Mouse (Mus musculus): ENCODE data around the gene Slc41a3. TPM values are rescaled to one million over a fixed set of nuclear protein-coding genes. Genes with fewer than 3 reads are reported as not detected.
A peak's percentile ranks its signal among the peaks of the same experiment; 100 is the strongest.

Gene Slc41a3
- polyA plus RNA-seq, 1 experiment from 2014 or later = 3.6 TPM

DNA sequence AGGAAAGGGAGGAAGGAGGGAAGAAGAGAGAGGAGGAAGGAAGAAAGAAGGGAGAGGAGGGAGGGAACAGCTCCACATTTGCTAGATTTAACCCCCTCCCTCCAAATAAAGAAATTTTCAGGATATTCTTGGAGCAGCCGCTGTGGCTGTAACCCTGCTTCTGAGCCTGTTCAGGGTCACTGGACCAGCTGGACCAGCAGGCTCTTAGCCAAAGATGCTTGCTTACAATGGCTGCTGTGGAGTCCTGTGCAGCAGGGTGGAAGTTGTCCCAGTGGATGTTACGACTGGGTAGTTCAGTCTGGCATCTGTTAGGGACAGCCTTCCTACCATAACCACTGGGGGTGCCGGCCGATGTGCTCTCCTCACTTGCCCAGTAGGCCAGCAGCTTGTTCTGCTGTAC lies 35.8 kb upstream of the Slc41a3 start:
- Histone ChIP-seq H3K9me3 (no peaks in the 10 kb centered on the region), H3K9ac (replicated peaks) (no peak overlapping the region), H3K4me1 (replicated peaks) (peaks cover 10% of the 10 kb centered on the region), H3K27me3 (no peaks in the 10 kb centered on the region; the same call in 1 of the 2 replicates), H3K36me3 (no peaks in the 10 kb centered on the region), H3K27ac (no peak overlapping the region), H3K4me2 (replicated peaks) (no peak overlapping the region), H3K4me3 (replicated peaks) (no peak overlapping the region)
- no peak for ATAC-seq
- 77% methylated on average over 4 of the region's 4 CpGs for WGBS

GRCm38 (mm10) chr6:90569736-90570383 lies 34.7 kb upstream of the Slc41a3 start:
- Histone ChIP-seq H3K4me2 (replicated peaks) (no peak overlapping the region), H3K9me3 (no peaks in the 10 kb centered on the region), H3K27me3 (no peaks in the 10 kb centered on the region), H3K36me3 (no peaks in the 10 kb centered on the region), H3K9ac (replicated peaks) (no peak overlapping the region), H3K27ac (no peak overlapping the region), H3K4me1 (replicated peaks) (peaks cover 8% of the 10 kb centered on the region), H3K4me3 (replicated peaks) (no peak overlapping the region)
- no peak for ATAC-seq
- 83% methylated on average over 12 of the region's 12 CpGs for WGBS

GRCm38 (mm10) chr6:90570392-90570791 lies 34.1 kb upstream of the Slc41a3 start:
- H3K27me3 ChIP-seq = no peaks in the 10 kb centered on the region
- no peaks in the 10 kb centered on the region for H3K9me3 ChIP-seq
- no peak for ATAC-seq
- H3K9ac ChIP-seq (replicated peaks) = no peak overlapping the region
- no peaks in the 10 kb centered on the region for H3K36me3 ChIP-seq
- WGBS = 83% methylated on average over 8 of the region's 8 CpGs
- no peak overlapping the region for H3K27ac ChIP-seq
- peaks cover 6% of the 10 kb centered on the region for H3K4me1 ChIP-seq (replicated peaks)
- H3K4me3 ChIP-seq (replicated peaks) = no peak overlapping the region
- no peak overlapping the region for H3K4me2 ChIP-seq (replicated peaks)

DNA sequence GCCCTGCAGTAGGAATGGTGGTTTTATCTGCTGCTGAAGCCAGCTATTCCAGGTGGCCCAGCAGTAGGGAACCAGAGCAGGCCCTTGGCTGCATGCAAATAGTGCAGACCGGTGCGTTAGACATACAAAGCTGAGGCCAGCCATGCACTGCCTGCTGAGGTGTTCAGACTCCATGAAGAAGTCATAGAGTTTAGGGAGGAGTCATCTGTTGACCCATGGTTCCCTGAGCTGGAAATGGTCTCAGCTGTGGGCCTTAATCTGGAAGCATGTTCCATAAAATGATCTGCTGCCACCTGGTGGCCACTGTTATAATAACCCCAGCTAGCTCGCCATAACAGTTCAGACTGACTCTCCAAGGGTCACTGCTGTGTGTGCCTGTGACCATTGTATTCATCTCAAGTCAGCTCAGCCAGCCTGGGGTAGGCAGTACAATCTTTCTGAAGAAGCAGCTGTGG lies 29.2 kb upstream of the Slc41a3 start:
- ATAC-seq = peak; percentile 74
- peaks cover 10% of the 10 kb centered on the region for H3K4me1 ChIP-seq (replicated peaks)
- H3K9ac ChIP-seq (replicated peaks) = no peak overlapping the region
- no peak overlapping the region for H3K4me3 ChIP-seq (replicated peaks)
- no peaks in the 10 kb centered on the region for H3K9me3 ChIP-seq
- H3K27me3 ChIP-seq = no peaks in the 10 kb centered on the region
- 34% methylated on average over 3 of the region's 3 CpGs for WGBS
- H3K36me3 ChIP-seq = no peaks in the 10 kb centered on the region
- H3K27ac ChIP-seq = no peak overlapping the region
- no peak overlapping the region for H3K4me2 ChIP-seq (replicated peaks)

- no peaks in the 10 kb centered on the region for H3K9me3 ChIP-seq
- no peak overlapping the region for H3K27ac ChIP-seq
- H3K4me2 ChIP-seq (replicated peaks) = no peak overlapping the region
- H3K4me1 ChIP-seq (replicated peaks) = peaks cover 10% of the 10 kb centered on the region
- no peaks in the 10 kb centered on the region for H3K36me3 ChIP-seq
- 43% methylated on average over 3 of the region's 3 CpGs for WGBS
- ATAC-seq = no peak
- no peaks in the 10 kb centered on the region for H3K27me3 ChIP-seq
- no peak overlapping the region for H3K4me3 ChIP-seq (replicated peaks)
- H3K9ac ChIP-seq (replicated peaks) = 0 out of 2 replicates have a peak overlapping the region, but pooled peaks have one; percentile 36
Measured at GRCm38 (mm10) chr6:90578174-90578573, 26.4 kb upstream of the Slc41a3 start.

GRCm38 (mm10) chr6:90582331-90582730 lies 22.2 kb upstream of the Slc41a3 start:
- Histone ChIP-seq H3K27me3 (no peaks in the 10 kb centered on the region), H3K4me2 (replicated peaks) (no peak overlapping the region), H3K4me3 (replicated peaks) (no peak overlapping the region), H3K9me3 (no peaks in the 10 kb centered on the region), H3K9ac (replicated peaks) (no peak overlapping the region), H3K27ac (no peak overlapping the region), H3K4me1 (replicated peaks) (peaks cover 8% of the 10 kb centered on the region), H3K36me3 (no peaks in the 10 kb centered on the region)
- 80% methylated on average over 2 of the region's 2 CpGs for WGBS
- ATAC-seq = no peak

- no peak for ATAC-seq
Measured at GRCm38 (mm10) chr6:90588113-90588512, 16.4 kb upstream of the Slc41a3 start.

GRCm38 (mm10) chr6:90590707-90591106 lies 13.8 kb upstream of the Slc41a3 start:
- WGBS = 96% methylated on average over 1 of the region's 1 CpGs
- H3K27me3 ChIP-seq = no peaks in the 10 kb centered on the region
- H3K36me3 ChIP-seq = no peaks in the 10 kb centered on the region
- H3K9me3 ChIP-seq = 0 out of 2 replicates have a peak, but pooled peaks cover 4% of the 10 kb centered on the region
- no peaks in the 10 kb centered on the region for H3K4me1 ChIP-seq (replicated peaks)
- H3K4me3 ChIP-seq (replicated peaks) = no peak overlapping the region
- ATAC-seq = no peak
- H3K4me2 ChIP-seq (replicated peaks) = no peak overlapping the region
- no peak overlapping the region for H3K27ac ChIP-seq
- no peak overlapping the region for H3K9ac ChIP-seq (replicated peaks)

More at GRCm38 (mm10) chr6:90588113-90588512, 16.4 kb upstream of the Slc41a3 start:
- no peaks in the 10 kb centered on the region for H3K9me3 ChIP-seq
- no peak overlapping the region for H3K9ac ChIP-seq (replicated peaks)
- no peaks in the 10 kb centered on the region for H3K36me3 ChIP-seq
- no peak overlapping the region for H3K4me3 ChIP-seq (replicated peaks)
- no peaks in the 10 kb centered on the region for H3K27me3 ChIP-seq
- 66% methylated on average over 5 of the region's 5 CpGs for WGBS
- H3K4me1 ChIP-seq (replicated peaks) = no peaks in the 10 kb centered on the region
- no peak overlapping the region for H3K27ac ChIP-seq
- H3K4me2 ChIP-seq (replicated peaks) = no peak overlapping the region

DNA sequence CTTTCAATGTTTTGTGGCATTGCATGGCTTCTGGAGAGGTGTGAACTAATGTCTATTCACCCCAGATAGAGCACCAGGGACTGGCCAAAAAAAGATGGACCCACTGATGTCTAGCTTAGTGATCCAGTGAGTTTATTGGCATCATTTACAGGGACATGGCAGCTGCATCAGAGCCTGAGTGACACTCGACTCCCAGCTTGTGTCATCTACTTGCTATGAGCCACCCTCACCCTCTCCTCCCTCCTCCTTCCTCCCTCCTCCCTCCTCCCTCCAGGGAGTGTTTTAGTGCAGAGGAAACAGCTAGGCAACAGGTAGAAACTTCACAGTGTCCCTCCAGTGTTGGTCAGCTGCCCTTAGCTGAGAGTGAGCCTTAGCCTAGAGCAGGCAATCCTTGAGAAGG lies 9.6 kb upstream of the Slc41a3 start:
- H3K27ac ChIP-seq = no peak overlapping the region
- no peaks in the 10 kb centered on the region for H3K4me1 ChIP-seq (replicated peaks)
- H3K9me3 ChIP-seq = 0 out of 2 replicates have a peak, but pooled peaks cover 4% of the 10 kb centered on the region
- no peak overlapping the region for H3K4me3 ChIP-seq (replicated peaks)
- no peak overlapping the region for H3K4me2 ChIP-seq (replicated peaks)
- H3K9ac ChIP-seq (replicated peaks) = no peak overlapping the region
- H3K27me3 ChIP-seq = no peaks in the 10 kb centered on the region
- H3K36me3 ChIP-seq = no peaks in the 10 kb centered on the region
- 91% methylated on average over 1 of the region's 1 CpGs for WGBS
- no peak for ATAC-seq

DNA sequence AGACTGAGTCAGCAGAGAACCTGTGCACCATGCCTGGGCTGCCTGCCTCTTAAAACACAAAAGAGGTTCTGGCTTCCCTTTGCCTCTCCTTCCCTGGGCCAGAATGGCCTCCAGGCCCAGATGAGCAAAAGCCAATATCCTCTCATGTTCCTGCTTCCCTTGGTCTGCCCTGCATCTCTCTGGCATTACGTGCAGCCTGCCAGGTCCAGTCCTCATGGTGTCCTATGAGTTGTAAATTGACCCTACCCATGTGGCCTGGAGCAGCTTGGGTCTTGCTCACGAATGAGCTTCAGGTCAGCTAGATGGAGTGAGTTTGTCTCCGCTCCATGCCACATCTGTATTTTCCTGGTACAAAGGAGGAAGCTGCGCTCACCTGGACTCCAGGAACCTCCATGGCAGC lies 7.5 kb upstream of the Slc41a3 start:
- no peak for ATAC-seq
- 91% methylated on average over 4 of the region's 4 CpGs for WGBS

GRCm38 (mm10) chr6:90597592-90597991 lies 6.9 kb upstream of the Slc41a3 start:
- no peaks in the 10 kb centered on the region for H3K36me3 ChIP-seq
- no peak overlapping the region for H3K4me3 ChIP-seq (replicated peaks)
- ATAC-seq = no peak
- no peaks in the 10 kb centered on the region for H3K4me1 ChIP-seq (replicated peaks)
- 81% methylated on average over 2 of the region's 2 CpGs for WGBS
- no peak overlapping the region for H3K9ac ChIP-seq (replicated peaks)
- 0 out of 2 replicates have a peak, but pooled peaks cover 6% of the 10 kb centered on the region for H3K27me3 ChIP-seq
- no peak overlapping the region for H3K4me2 ChIP-seq (replicated peaks)
- H3K27ac ChIP-seq = no peak overlapping the region
- 0 out of 2 replicates have a peak, but pooled peaks cover 4% of the 10 kb centered on the region for H3K9me3 ChIP-seq

More for the DNA sequence above, 7.5 kb upstream of the Slc41a3 start:
- Histone ChIP-seq H3K36me3 (no peaks in the 10 kb centered on the region), H3K4me1 (replicated peaks) (no peaks in the 10 kb centered on the region), H3K27me3 (0 out of 2 replicates have a peak, but pooled peaks cover 2% of the 10 kb centered on the region), H3K4me3 (replicated peaks) (no peak overlapping the region), H3K27ac (no peak overlapping the region), H3K9me3 (0 out of 2 replicates have a peak, but pooled peaks cover 4% of the 10 kb centered on the region), H3K9ac (replicated peaks) (no peak overlapping the region), H3K4me2 (replicated peaks) (no peak overlapping the region)

DNA sequence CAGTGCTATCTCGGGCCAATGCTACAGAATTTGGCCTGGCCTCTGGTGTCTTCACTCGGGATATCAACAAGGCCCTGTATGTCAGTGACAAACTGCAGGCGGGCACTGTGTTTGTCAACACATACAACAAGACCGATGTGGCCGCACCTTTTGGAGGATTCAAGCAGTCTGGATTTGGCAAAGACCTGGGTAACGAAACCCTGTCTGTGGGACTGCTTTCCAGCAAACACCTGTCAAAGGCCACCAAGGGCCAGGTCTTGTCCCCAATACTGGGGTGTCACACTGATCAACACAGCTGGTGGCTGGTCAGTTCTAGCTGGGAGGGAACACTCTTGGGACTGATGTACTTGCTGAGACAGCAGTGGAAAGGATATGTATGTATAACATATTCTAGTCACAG lies 6.3 kb upstream of the Slc41a3 start:
- H3K4me1 ChIP-seq (replicated peaks) = no peaks in the 10 kb centered on the region
- 0 out of 2 replicates have a peak, but pooled peaks cover 4% of the 10 kb centered on the region for H3K9me3 ChIP-seq
- 0 out of 2 replicates have a peak, but pooled peaks cover 9% of the 10 kb centered on the region for H3K27me3 ChIP-seq
- H3K27ac ChIP-seq = no peak overlapping the region
- H3K4me2 ChIP-seq (replicated peaks) = no peak overlapping the region
- H3K4me3 ChIP-seq (replicated peaks) = no peak overlapping the region
- ATAC-seq = no peak
- no peak overlapping the region for H3K9ac ChIP-seq (replicated peaks)
- 93% methylated on average over 6 of the region's 6 CpGs for WGBS
- H3K36me3 ChIP-seq = no peaks in the 10 kb centered on the region

All from midbrain, embryonic 13.5 days (tissue).